Mouse (Mus musculus) stomach, postnatal 0 days (tissue): ENCODE measurements at regions not wholly inside any gene's neighbourhood (a gene's known extent, or its start where the extent isn't known, plus 50 kb on each side); places are given as distances from the start of the nearest gene placed in this dataset.

Source experiments
- CTCF ChIP-seq: IDR thresholded peaks from 2 replicates; pipeline ENCODE4 v1.5.1; 2016; ENCODE audit warnings: antibody characterized with exemption, low read depth, mild to moderate bottlenecking, moderate library complexity
- EP300 ChIP-seq: optimal IDR thresholded peaks from 2 replicates; pipeline ENCODE3; 2016; ENCODE audit warnings: antibody characterized with exemption

DNA sequence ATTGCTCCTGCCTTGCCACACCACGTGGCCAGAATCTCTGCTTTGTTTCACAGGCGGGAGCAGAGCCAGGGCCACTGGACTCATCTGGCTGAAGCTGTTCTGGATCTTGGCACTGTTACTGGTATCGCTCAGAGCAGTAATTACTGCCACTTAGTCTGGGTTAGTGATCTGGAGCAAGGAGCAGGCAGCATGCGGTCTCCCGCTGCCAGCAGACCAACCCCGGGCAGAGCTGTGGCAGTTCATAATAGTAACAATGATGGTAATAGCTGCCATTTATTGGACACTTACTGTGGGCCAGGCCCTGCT, 217.3 kb upstream of the 4930535I16Rik start:
- no peak for TF ChIP-seq CTCF
- TF ChIP-seq EP300 = no peak
